ENCODE assay signal across 8 mouse cellular contexts in genomic region chr14:31433851-31434360, GRCm38 (mm10). TPM values are rescaled to one million over a fixed set of nuclear protein-coding genes. Genes with fewer than 3 reads are reported as not detected.
DNase-seq lines count a peak whose midpoint lies in the region; ATAC-seq and TF ChIP-seq lines count a peak whose summit lies in the region.

No protein-coding gene starts in this region.

- H3K4me3 ChIP-seq in left cerebral cortex, adult 2 months: peak overlapping the region; percentile 92
- H3K4me3 ChIP-seq in forebrain, embryonic 15.5 days: peak overlapping the region; percentile 86

- WGBS in forebrain, embryonic 15.5 days: 46% methylated on average over 7 of the region's 7 CpGs

- H3K9ac ChIP-seq in forebrain, embryonic 15.5 days (replicated peaks): peak overlapping the region; percentile 92

- TF ChIP-seq CTCF in left cerebral cortex, adult 2 months (IDR thresholded peaks at IDR 0.05): no peak

- peak overlapping the region; percentile 79 for H3K4me2 ChIP-seq in forebrain, embryonic 15.5 days (replicated peaks)

- no peaks in the 10 kb centered on the region for H3K9me3 ChIP-seq in forebrain, embryonic 15.5 days

- peak overlapping the region; percentile 40; the same call in 1 of the 2 replicates for H3K27ac ChIP-seq in left cerebral cortex, adult 2 months
- no peak overlapping the region for H3K27ac ChIP-seq in forebrain, embryonic 15.5 days (replicated peaks)

- peaks cover 34% of the 10 kb centered on the region for H3K4me1 ChIP-seq in forebrain, embryonic 15.5 days

- intact Hi-C loops in left cerebral cortex, adult 2 months (cut with DNase I): no loop called here
- intact Hi-C loops in left cerebral cortex, postnatal 4 days (cut with DNase I): no loop called here

- ATAC-seq in forebrain, embryonic 15.5 days (replicated peaks): no peak

- H3K36me3 ChIP-seq in forebrain, embryonic 15.5 days: no peaks in the 10 kb centered on the region

- no peaks in the 10 kb centered on the region for H3K27me3 ChIP-seq in forebrain, embryonic 15.5 days

- no peak for DNase-seq in left cerebral cortex, adult 2 months (ENCODE audit: extremely low spot score in 1 of 2, low spot score in 2 of 2)
- DNase-seq in left cerebral cortex, postnatal 4 days: no peak
- DNase-seq in kidney, adult 9 months: peak; percentile 88
- DNase-seq in mesoderm, embryonic 11.5 days (ENCODE audit: low read depth, low spot score): peak; percentile 81
- no peak for DNase-seq in T-cell, adult 2 months (ENCODE audit: low spot score)
- no peak for DNase-seq in frontal cortex, adult 2 months (ENCODE audit: extremely low spot score in 1 of 2, low spot score in 1 of 2)
- DNase-seq in cerebellum, postnatal 36 days: no peak

RNA-seq across cellular contexts. Expression of gene Sh3bp5, which starts 2.0 kb away (rescaled TPM):
- 10 to 100 TPM; 63.5 to 65.4 TPM for total RNA-seq in left cerebral cortex, adult 2 months (2021)
- total RNA-seq in left cerebral cortex, postnatal 4 days (2021): 100 to 1,000 TPM; 140 to 147 TPM
- polyA plus RNA-seq in forebrain, embryonic 15.5 days (2015; fragmentation: Nextera tagmentation; extraction: Ambion mirVana): 111 and 115 TPM in 2 replicates
- polyA plus RNA-seq in frontal cortex, adult 2 months (2012; rRNA removed): 38.4 and 44.0 TPM in 2 replicates

Comparison
In these comparisons a context has a peak if more than half of its experiments do, and no peak if none do; other contexts are left out.
1. DNase-seq: peak in kidney, adult 9 months (single experiment) and mesoderm, embryonic 11.5 days (single experiment); none in left cerebral cortex, adult 2 months (0 of 2), left cerebral cortex, postnatal 4 days (single experiment), T-cell, adult 2 months (single experiment), frontal cortex, adult 2 months (0 of 2) and cerebellum, postnatal 36 days (0 of 2).